16 mouse cellular contexts compared by ENCODE assay signal in genomic region chr2:37722674-37723465, GRCm38 (mm10). TPM values are rescaled to one million over a fixed set of nuclear protein-coding genes. Genes with fewer than 3 reads are reported as not detected.
DNase-seq lines count a peak whose midpoint lies in the region; ATAC-seq and TF ChIP-seq lines count a peak whose summit lies in the region.
"Had no signal": no experiment of that assay in that cellular context is flagged by ENCODE, and none has a peak within 500 bp of the region (broad histone marks: within the 10 kb centered on the region; RNA-seq: fewer than 3 reads in every experiment).

No protein-coding gene starts in this region.

- TF ChIP-seq CTCF in kidney, adult 2 months (conservative IDR thresholded peaks at IDR 0.05; ENCODE audit: insufficient read depth, insufficient read length, low read depth, low read length) = no peak
- TF ChIP-seq CTCF in intestine, postnatal 0 days (IDR thresholded peaks at IDR 0.05; ENCODE audit: low read depth) = no peak

- H3K4me1 ChIP-seq in kidney, adult 2 months (ENCODE audit: control insufficient read depth, insufficient read depth, low read length) = peaks cover 19% of the 10 kb centered on the region
- peaks cover 9% of the 10 kb centered on the region for H3K4me1 ChIP-seq in hindbrain, embryonic 12.5 days
- no peaks in the 10 kb centered on the region for H3K4me1 ChIP-seq in intestine, postnatal 0 days (replicated peaks; ENCODE audit: control insufficient read depth, insufficient read depth, low read length)
- H3K4me1 ChIP-seq: kidney, embryonic 15.5 days; lung, embryonic 15.5 days had no signal

- H3K27me3 ChIP-seq in kidney, adult 2 months (replicated peaks; ENCODE audit: control insufficient read depth, insufficient read depth, low read length) = no peaks in the 10 kb centered on the region
- H3K27me3 ChIP-seq in hindbrain, embryonic 12.5 days = no peaks in the 10 kb centered on the region
- no peaks in the 10 kb centered on the region for H3K27me3 ChIP-seq in intestine, postnatal 0 days (replicated peaks; ENCODE audit: control insufficient read depth, insufficient read depth, low read length)
- H3K27me3 ChIP-seq: CH12.LX; kidney, embryonic 15.5 days; lung, embryonic 15.5 days had no signal

- TF ChIP-seq POLR2A in kidney, adult 2 months (IDR thresholded peaks at IDR 0.05; ENCODE audit: low read depth, low read length) = no peak

- 82% methylated on average over 14 of the region's 14 CpGs for WGBS in kidney, adult 2 months
- 82% methylated on average over 14 of the region's 14 CpGs for WGBS in hindbrain, embryonic 12.5 days
- WGBS in intestine, postnatal 0 days = 81% methylated on average over 14 of the region's 14 CpGs

- peak; percentile 52; the same call in 1 of the 2 replicates for ATAC-seq in hindbrain, embryonic 12.5 days (ENCODE audit: low FRiP score)
- peak; percentile 61; the same call in 1 of the 2 replicates for ATAC-seq in intestine, postnatal 0 days
- ATAC-seq: activated CD4-positive, CD25-positive, alpha-beta regulatory T cell, adult 4 months had no signal

- DNase-seq in kidney, adult 2 months = peak; percentile 62
- DNase-seq in kidney, postnatal 10 days = no peak
- DNase-seq in thymus, postnatal 0 days (ENCODE audit: low spot score) = peak; percentile 76
- no peak for DNase-seq in adrenal gland, postnatal 4 days (ENCODE audit: low spot score in 2 of 2)
- DNase-seq in layer of hippocampus, adult 11-12 months (ENCODE audit: low spot score) = no peak
- DNase-seq: cerebellum, adult 11 months; heart, adult 18-20 months; heart, postnatal 10 days had no signal

- no peak overlapping the region for H3K4me2 ChIP-seq in hindbrain, embryonic 12.5 days (replicated peaks)
- no peak overlapping the region for H3K4me2 ChIP-seq in intestine, postnatal 0 days (replicated peaks; ENCODE audit: low read depth)
- H3K4me2 ChIP-seq: kidney, embryonic 15.5 days; lung, embryonic 15.5 days had no signal

- H3K9me3 ChIP-seq in hindbrain, embryonic 12.5 days (replicated peaks) = no peaks in the 10 kb centered on the region
- no peaks in the 10 kb centered on the region for H3K9me3 ChIP-seq in intestine, postnatal 0 days (ENCODE audit: control insufficient read depth)
- H3K9me3 ChIP-seq: kidney, embryonic 15.5 days; lung, embryonic 15.5 days had no signal

- H3K4me3 ChIP-seq in kidney, adult 2 months (ENCODE audit: insufficient read depth, low read depth, low read length) = no peak overlapping the region
- no peak overlapping the region for H3K4me3 ChIP-seq in hindbrain, embryonic 12.5 days
- no peak overlapping the region for H3K4me3 ChIP-seq in intestine, postnatal 0 days (ENCODE audit: low read depth, low read length)
- H3K4me3 ChIP-seq: kidney, embryonic 15.5 days; lung, embryonic 15.5 days had no signal

- no peak overlapping the region for H3K9ac ChIP-seq in hindbrain, embryonic 12.5 days
- H3K9ac ChIP-seq in intestine, postnatal 0 days (ENCODE audit: low read depth, low read length) = no peak overlapping the region
- H3K9ac ChIP-seq: kidney, embryonic 15.5 days; lung, embryonic 15.5 days had no signal

- H3K36me3 ChIP-seq in kidney, adult 2 months (ENCODE audit: control insufficient read depth, insufficient read depth, low read length) = no peaks in the 10 kb centered on the region
- no peaks in the 10 kb centered on the region for H3K36me3 ChIP-seq in hindbrain, embryonic 12.5 days
- no peaks in the 10 kb centered on the region for H3K36me3 ChIP-seq in intestine, postnatal 0 days (ENCODE audit: control insufficient read depth, insufficient read depth)
- H3K36me3 ChIP-seq: kidney, embryonic 15.5 days; lung, embryonic 15.5 days had no signal

- H3K27ac ChIP-seq in kidney, adult 2 months (ENCODE audit: insufficient read depth, low read depth, low read length) = 0 out of 2 replicates have a peak overlapping the region, but pooled peaks have one; percentile 1
- no peak overlapping the region for H3K27ac ChIP-seq in hindbrain, embryonic 12.5 days
- H3K27ac ChIP-seq in intestine, postnatal 0 days (ENCODE audit: low read depth, low read length) = no peak overlapping the region
- H3K27ac ChIP-seq: kidney, embryonic 15.5 days; lung, embryonic 15.5 days had no signal

RNA-seq across cellular contexts. Expression of gene Strbp, which starts 19.2 kb away (rescaled TPM):
- polyA plus RNA-seq in kidney, adult 2 months (2012; rRNA removed) = 5.0 and 6.8 TPM in 2 replicates
- polyA plus RNA-seq in hindbrain, embryonic 12.5 days (2016; fragmentation: Nextera tagmentation; extraction: Ambion mirVana) = 102 and 107 TPM in 2 replicates
- polyA plus RNA-seq in intestine, postnatal 0 days (2015; fragmentation: Nextera tagmentation; extraction: Ambion mirVana) = 20.4 and 22.5 TPM in 2 replicates
- polyA plus RNA-seq in thymus, postnatal 0 days (2015; fragmentation: Nextera tagmentation; extraction: Ambion mirVana) = 63.3 and 70.5 TPM in 2 replicates
- 10 to 100 TPM; 48.8 to 63.0 TPM for total RNA-seq in adrenal gland, postnatal 4 days (2021)

RNA-seq across cellular contexts. Expression of gene Crb2, which starts 53.2 kb away (rescaled TPM):
- polyA plus RNA-seq in kidney, adult 2 months (2012; rRNA removed) = 2.7 and 3.0 TPM in 2 replicates
- polyA plus RNA-seq in hindbrain, embryonic 12.5 days (2016; fragmentation: Nextera tagmentation; extraction: Ambion mirVana) = 12.3 and 14.7 TPM in 2 replicates
- polyA plus RNA-seq in intestine, postnatal 0 days (2015; fragmentation: Nextera tagmentation; extraction: Ambion mirVana) = 0.51 and 0.60 TPM in 2 replicates
- 0.10 and 0.17 TPM in 2 replicates for polyA plus RNA-seq in thymus, postnatal 0 days (2015; fragmentation: Nextera tagmentation; extraction: Ambion mirVana)
- 1 to 10 TPM; 1.1 to 2.7 TPM for total RNA-seq in adrenal gland, postnatal 4 days (2021)
- total RNA-seq: liver, adult 2 months; megakaryocyte, adult 5-6 weeks had no signal

Comparison
In these comparisons a context has a peak if more than half of its experiments do, and no peak if none do; other contexts are left out.
1. DNase-seq: peak in kidney, adult 2 months (single experiment) and thymus, postnatal 0 days (single experiment); none in kidney, postnatal 10 days (single experiment), adrenal gland, postnatal 4 days (0 of 2) and layer of hippocampus, adult 11-12 months (single experiment).